Mouse (Mus musculus) left cerebral cortex, postnatal 36 days (tissue): ENCODE data around the gene Slc44a4. TPM values are rescaled to one million over a fixed set of nuclear protein-coding genes. Genes with fewer than 3 reads are reported as not detected.
A peak's percentile ranks its signal among the peaks of the same experiment; 100 is the strongest.
"Not testable (repeated sequence)": the region's sequence is repeated elsewhere in the genome, so short reads cannot be mapped to it uniquely, and the experiment has no call there.

ENCODE experiments used
- DNase-seq, 2 experiments: peaks; one replicate each; pipeline ENCODE4 v3.0.0; 2021 to 2022; ENCODE audit warnings: low spot score in 2 of 2, mixed read lengths in 1 of 2
- intact Hi-C: fragments of 180-260 bp; cut with DNase I; formaldehyde crosslinking; loops from one replicate; pipeline ENCODE4 v1.15.1; 2025
- total RNA-seq, 2 experiments: library from RNA; stranded (reverse); gene quantifications; 2 replicates each; pipeline ENCODE4 v1.2.3; 2021

Slc44a4 gene
- total RNA-seq, 2 experiments from 2014 or later: 0.23 to 0.69 TPM

DNA sequence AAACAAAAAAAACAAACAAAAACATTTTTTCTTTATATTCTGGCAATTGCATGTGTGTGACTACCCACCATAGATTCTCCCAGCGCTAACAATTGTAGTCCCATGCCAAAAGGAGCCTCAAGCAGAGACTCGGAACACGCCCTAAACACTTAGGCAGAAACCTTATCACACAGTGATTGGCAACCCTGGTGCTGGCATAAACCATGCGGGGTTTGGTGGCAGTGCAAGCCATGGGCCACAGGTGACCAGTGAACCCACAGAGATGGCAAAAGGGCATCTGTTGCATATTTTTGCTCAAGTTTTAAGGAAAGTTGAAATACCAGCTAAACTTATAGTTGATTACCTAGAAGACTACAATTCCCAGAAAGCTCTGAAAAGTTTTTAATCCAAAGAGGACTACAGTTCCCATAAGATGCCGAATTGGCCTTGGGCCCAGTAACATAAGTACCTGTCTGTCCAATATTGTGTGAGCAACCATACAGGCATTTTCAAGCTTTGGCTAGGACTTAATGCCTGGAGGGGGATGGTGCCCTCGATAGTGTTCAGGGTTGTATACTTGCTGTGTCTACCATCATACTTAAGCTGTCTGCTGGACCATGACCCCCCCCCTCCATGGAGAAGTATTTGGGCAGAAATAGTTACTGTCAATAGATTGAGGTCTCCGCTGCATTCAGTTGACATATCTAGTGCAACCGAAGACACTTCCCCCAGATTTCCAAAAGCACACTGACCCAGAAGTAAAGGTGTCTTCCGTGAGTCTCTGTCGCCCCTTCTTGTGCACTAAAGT is 16.7 kb upstream of the Slc44a4 start:
- peak in 1 of 2 experiments; percentile 49 for DNase-seq
- intact Hi-C loops: loop anchor here (5.0 kb wide), 3 partner anchors 55 to 340 kb away; partner anchors contain the start of genes Nfkbil1, Ppt2 and Prrt1

DNA sequence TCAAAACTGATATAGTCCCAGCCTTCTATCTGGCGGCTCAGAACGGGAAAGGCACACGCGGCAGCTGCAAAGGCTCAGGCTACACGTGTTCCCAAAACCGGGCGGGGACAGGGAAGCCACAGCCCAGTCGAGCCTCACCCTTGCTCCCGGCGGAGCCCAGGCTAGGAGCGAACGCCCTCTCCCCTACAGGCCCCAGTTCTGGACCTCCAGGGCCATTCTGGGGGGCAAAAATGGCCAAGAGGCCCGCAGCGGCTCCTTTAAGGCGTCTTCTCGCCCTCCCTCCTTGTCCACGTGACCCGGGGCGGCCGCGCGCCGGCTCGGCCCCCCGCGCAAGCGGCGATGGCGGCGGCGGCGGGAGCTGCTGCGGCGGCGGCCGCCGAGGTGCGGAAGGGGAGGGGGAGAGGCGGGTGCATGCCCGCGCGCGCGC is 16.1 kb upstream of the Slc44a4 start, which contains the start of the genes C2 and Ehmt2:
Gene C2 (minus strand): TSS at position 106 of the 427 bp plus-strand sequence.
Gene Ehmt2 (plus strand): TSS at position 310 of the 427 bp plus-strand sequence.
- intact Hi-C loops: loop anchor here (5.0 kb wide), 3 partner anchors 54 to 339 kb away; partner anchors contain the start of genes Nfkbil1, Ppt2 and Prrt1
- DNase-seq: peak; percentile 86 to 90

DNA sequence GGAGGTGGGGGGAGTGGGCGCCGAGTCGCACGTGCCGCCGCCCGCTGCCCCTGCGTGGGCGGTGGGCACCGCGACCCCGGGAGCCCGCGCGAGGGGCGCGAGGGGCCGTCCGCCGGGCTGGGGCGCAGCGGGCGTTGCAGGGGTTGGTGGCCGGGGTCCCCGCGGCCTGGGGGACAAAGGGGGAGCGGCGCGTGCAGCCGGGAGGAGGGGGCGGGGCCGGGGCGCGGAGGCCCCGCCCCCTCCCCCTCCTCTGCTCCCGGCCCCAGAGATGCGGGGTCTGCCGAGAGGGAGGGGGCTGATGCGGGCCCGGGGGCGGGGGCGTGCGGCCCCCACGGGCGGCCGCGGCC is 15.6 kb upstream of the Slc44a4 start:
- intact Hi-C loops: loop anchor here (5.0 kb wide), 3 partner anchors 54 to 339 kb away; partner anchors contain the start of genes Nfkbil1, Ppt2 and Prrt1
- peak in 1 of 2 experiments; percentile 38 for DNase-seq

DNA sequence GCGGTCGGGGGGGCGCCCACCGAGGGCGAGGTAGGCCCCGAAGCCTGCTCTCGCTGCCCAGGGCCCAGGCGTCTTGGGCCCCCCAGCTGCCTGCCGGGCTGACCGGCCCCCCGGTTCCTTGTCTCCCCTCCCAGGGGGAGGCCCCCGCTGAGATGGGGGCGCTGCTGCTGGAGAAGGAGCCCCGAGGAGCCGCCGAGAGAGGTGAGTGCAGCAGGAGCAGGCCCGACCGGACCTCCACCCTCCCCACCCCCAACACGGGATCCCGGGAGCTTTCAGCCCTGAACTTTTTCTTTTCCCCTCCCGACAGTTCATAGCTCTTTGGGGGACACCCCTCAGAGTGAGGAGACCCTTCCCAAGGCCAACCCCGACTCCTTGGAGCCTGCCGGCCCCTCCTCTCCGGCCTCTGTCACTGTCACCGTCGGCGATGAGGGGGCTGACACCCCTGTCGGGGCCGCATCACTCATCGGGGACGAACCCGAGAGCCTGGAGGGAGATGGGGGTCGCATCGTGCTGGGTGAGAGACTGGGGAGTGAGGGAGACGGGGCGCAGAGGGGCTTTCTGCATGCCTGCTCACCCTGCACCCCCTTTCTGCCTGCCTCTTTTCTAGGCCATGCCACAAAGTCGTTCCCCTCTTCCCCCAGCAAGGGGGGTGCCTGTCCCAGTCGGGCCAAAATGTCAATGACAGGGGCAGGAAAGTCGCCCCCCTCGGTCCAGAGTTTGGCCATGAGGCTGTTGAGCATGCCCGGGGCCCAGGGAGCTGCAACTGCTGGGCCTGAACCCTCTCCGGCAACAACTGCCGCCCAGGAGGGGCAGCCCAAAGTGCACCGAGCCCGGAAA is 15.0 kb upstream of the Slc44a4 start:
- intact Hi-C loops: loop anchor here (5.0 kb wide), 3 partner anchors 53 to 338 kb away; partner anchors contain the start of genes Nfkbil1, Ppt2 and Prrt1

DNA sequence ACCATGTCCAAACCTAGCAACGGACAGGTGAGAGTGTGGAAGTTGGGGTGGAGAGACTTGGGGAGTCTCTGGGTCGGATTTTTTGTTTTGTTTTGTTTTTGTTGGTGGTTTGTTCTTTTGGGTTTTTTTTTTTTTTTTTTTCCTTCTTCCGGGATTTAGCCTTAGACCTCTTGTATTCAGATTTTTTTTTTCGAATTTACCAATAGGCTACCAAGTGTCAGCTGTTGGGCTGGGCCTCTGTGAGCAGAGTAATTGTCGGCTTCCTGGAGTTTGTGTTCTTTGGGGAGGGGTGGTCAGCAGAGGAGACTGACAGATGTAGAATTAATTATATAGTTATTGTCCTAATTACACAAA is 14.4 kb upstream of the Slc44a4 start:
- intact Hi-C loops: loop anchor here (5.0 kb wide), 3 partner anchors 52 to 337 kb away; partner anchors contain the start of genes Nfkbil1, Ppt2 and Prrt1
- no peak for DNase-seq

More for the DNA sequence above, 15.0 kb upstream of the Slc44a4 start:
- peak; percentile 39 to 52 for DNase-seq

DNA sequence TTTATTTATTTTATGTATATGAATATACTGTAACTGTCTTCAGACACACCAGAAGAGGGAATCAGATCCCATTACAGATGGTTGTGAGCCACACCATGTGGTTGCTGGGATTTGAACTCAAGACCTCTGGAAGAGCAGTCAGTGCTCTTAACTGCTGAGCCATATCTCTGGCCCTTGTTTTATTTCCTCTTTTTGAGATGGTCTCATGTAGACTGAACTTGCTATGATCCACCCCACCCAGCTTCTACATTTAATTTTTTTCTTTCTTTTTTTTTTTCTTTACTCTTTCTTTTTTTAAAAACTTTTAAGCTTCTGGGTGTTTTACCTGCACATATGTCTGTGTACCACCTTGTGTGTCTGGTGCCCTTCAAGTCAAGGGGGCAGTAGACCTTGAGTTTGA is 13.4 kb upstream of the Slc44a4 start:
- intact Hi-C loops, DNase-seq: not testable (repeated sequence)

DNA sequence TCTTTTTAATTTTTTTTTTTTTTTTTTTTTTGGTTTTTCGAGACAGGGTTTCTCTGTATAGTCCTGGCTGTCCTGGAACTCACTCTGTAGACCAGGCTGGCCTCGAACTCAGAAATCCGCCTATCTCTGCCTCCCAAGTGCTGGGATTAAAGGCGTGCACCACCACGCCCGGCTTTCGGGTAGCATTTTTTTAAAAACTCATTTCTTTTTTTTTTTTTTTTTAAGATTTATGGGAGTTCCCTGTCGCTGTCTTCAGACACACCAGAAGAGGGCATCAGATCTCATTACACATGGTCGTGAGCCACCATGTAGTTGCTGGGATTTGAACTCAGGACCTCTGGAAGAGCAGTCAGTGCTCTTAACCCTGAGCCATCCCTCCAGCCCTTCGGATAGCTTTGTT is 12.3 kb upstream of the Slc44a4 start:
- intact Hi-C loops: not testable (repeated sequence)

DNA sequence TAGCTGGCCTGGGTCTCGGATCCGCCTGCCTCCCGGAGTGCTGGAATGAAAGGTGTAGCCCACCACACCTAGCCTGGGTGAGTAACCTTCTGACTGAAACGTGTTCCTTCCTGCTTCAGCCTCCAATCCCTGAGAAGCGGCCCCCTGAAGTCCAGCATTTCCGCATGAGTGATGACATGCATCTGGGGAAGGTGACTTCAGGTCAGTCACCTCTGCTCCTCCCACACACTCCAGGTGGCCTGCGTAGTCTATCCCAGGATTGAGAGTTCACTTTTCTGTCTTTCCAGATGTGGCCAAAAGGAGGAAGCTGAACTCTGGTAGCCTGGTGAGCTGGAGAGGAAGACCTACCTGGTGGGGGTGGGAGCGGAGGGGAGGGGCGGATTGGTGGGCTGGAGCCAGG is 11.4 kb upstream of the Slc44a4 start:
- intact Hi-C loops: no loop called here

More for the DNA sequence above, 12.3 kb upstream of the Slc44a4 start:
- DNase-seq: not testable (repeated sequence)

DNA sequence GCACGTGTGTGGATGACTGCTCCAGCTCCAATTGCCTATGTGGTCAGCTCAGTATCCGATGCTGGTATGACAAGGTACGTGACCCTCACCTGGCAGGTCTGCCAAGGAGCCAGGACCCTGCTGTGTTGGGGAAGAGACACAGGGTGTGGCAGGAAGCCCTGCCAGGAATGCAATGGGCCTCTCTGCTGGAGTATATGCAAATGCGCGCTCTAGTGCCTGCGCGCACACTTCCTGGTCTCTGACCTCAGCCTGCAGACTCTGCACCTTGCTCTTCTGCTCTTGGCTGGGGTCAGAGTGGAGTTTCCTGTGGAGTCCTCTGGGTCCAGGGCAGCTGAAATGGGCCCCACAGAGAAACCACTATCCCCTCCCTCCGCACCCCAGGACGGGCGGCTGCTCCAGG is 3.3 kb upstream of the Slc44a4 start:
- DNase-seq: no peak
- intact Hi-C loops: loop anchor here (5.0 kb wide), 1 partner anchor 54 kb away; no protein-coding TSS in a partner anchor

More for the DNA sequence above, 11.4 kb upstream of the Slc44a4 start:
- no peak for DNase-seq

DNA sequence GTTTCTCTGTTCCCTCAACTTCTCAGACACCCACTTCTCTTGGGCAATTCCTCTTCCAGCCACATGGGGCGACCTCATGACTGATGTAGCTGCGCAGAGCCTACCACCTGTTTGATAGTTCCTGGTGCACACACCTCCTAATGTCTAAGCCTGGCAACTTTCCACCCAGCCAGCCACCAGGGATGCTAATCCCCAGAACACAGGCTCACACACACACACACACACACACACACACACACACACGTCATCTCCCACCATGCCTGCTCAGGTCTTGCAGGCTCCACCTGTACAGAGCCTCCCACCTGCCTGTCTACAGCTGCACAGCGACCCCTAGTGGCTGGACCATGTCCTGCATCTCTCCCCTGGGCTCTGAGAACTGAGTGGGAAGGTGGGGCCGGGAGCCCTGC is 2.3 kb upstream of the Slc44a4 start:
- DNase-seq: peak; percentile 39 to 47
- intact Hi-C loops: loop anchor here (5.0 kb wide), 1 partner anchor 55 kb away; no protein-coding TSS in a partner anchor

DNA sequence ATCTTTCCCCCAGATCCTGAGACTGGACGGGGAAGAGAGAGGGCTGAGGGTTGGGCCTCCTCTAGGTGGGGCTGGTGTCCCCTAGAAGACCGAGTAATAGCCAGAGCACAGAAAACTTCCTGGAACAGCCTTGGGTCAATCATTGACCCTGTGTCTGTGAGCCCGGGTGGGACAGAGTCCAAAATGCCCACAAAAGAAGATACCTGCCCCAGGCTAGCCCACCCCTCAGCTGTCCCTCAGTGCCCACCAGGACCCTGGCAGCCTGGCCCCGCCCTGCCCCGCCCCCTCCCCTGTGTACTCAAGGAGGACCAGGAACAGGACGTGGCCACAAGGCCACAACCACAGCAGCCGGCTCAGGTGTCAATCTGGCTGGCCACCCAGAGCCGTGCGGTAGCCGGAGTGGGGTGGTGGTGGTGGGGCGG is 1.2 kb downstream of the Slc44a4 start:
- intact Hi-C loops: no loop called here
- DNase-seq: no peak

DNA sequence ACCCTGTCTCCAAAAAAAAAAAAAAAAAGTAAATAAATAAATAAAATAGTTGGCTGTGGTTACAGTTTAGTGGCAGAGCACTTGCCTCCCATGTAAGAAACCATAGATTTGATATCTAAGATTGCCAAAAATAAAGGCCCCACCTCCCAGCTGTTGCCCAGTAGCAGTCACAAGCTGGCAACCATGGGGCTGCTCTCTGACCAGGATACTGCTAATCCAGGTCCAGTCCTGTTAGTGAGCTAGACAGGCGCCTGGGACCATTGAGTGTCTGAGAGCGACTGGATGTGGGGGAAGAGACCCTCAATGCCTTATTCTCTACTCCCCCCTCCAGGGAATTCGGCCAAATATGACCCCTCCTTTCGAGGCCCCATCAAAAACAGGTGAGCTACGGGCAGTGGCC is 2.0 kb downstream of the Slc44a4 start:
- no peak for DNase-seq
- intact Hi-C loops: no loop called here

DNA sequence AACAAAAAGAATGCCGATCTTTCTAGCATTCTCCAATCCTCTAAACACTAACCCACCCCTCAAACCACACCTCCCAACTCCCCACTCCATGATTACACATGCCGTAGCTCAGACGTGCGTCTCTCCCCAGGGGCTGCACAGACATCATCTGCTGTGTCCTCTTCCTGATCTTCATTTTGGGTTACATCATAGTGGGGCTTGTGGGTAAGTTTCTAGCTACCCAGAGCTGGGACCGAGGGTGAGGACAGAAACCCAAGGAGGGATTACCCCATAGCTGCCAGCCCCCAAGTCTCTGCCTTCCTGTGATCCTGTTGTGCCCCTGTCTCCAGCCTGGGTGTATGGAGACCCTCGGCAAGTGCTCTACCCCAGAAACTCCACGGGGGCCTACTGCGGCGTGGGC is 2.9 kb downstream of the Slc44a4 start:
- intact Hi-C loops: no loop called here
- no peak for DNase-seq

DNA sequence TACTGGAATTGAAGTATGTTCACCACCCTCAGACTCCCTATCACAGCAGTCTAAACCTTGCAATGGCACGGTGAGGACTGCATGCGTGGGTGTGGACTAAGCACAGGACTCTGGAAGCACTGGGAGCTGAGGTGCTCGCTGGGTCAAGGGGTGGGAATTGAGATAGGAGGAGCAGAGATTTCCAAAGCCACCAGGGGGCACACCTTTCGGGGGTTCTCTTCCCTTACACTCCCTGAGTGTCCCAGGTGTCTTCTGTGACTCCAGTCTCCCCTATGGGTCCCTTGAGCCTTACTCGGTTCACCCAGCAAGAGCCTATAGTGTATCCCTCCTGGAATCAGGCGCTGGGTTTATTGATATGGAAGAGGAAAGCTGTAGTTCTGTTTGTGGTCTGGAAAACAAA is 8.7 kb downstream of the Slc44a4 start:
- DNase-seq: no peak
- intact Hi-C loops: no loop called here

DNA sequence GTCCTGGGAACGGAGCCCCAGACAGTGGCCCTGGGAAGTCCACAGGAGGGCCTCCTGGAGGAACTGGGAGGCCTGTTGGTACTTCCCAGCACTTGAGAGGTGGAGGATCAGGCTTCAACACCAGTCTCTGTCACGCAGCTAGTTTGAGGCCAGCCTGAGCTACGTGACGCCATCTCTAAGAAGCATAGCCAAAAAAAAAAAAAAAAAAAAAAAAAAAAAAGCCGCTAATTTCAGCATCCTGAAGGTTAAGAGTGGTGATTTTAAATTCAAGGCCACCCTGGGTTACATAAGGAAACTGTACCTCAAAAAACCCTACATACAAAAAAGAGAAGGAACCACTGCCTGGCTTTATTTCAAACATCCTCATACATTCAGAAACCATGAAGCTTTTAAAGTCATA is 10.0 kb downstream of the Slc44a4 start:
- DNase-seq: no peak
- intact Hi-C loops: no loop called here

DNA sequence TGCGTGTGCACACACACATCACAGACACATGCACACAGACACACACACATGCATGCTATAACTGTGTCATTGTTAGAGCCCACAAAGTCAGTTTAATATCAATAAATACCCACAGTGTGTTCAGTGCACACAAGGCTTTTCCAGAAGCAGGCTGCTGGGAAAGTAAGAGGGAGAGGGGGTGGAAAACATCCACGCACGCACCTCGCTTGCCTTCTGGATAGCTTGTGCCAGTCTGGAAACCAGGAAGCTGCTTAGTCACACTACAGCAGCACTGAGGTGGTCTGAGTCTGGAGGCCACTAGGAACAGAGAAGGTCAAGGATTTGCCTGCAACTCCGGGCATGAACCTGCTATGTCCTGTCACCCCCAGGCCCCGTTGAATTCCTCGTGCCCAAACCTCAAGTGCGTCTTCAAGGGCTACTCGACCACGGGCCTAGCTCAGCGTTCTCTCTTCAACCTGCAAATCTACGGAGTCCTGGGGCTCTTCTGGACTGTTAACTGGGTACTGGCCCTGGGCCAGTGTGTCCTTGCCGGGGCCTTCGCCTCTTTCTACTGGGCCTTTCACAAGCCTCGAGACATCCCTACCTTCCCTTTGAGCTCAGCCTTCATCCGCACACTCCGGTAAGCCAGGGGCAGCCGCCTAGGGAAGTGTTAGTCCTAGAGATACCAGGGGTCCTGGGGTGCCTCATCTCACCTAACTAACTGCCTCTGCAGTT is 13.2 kb downstream of the Slc44a4 start:
- peak; percentile 32 to 39 for DNase-seq
- intact Hi-C loops: no loop called here

DNA sequence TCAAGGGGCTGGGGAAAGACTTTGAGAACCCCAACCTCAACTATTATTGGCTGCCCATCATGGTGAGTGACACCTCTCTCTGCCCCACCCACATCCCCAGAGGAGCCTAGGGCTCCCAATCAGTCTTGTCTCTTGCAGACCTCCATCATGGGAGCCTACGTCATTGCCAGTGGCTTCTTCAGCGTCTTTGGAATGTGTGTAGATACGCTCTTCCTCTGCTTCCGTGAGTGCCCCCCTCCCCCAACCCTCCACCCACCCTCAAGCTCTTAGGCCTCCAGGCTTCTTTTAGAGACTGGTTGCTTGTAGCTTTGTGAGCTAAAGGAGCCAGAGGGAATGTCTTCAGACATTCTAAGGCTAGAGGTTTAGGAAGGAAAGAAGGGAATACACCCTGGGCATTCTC is 14.6 kb downstream of the Slc44a4 start:
- intact Hi-C loops: no loop called here
- no peak for DNase-seq

DNA sequence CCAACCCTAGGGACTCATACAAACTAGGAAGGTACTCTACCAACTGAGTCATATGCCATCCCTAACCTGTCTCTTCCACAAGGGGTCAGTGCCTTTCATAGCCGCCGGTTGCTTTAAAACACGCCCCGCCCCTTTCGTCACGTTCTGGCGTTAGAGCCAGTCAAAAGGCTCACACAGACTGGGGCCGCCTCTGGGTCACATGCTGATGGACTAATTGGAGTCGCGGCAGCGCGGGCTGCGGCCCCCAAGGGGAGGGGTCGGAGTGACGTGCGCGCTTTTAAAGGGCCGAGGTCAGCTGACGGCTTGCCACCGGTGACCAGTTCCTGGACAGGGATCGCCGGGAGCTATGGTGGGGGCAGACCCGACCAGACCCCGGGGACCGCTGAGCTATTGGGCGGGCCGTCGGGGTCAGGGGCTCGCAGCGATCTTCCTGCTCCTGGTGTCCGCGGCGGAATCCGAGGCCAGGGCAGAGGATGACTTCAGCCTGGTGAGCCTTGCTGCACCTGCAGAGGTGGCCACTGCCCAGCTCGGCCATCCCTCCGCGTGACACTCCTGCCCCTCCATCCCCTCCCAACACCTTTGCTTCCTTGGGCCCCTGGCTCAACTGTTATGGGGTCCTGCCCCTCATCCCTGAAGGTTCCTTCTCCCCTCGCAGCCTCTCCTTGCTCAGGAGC is 16.9 kb downstream of the Slc44a4 start, which contains the start of gene Neu1:
Gene Neu1 (plus strand): TSS at position 193 of the 674 bp plus-strand sequence.
- intact Hi-C loops: no loop called here
- DNase-seq: peak; percentile 95 to 97

DNA sequence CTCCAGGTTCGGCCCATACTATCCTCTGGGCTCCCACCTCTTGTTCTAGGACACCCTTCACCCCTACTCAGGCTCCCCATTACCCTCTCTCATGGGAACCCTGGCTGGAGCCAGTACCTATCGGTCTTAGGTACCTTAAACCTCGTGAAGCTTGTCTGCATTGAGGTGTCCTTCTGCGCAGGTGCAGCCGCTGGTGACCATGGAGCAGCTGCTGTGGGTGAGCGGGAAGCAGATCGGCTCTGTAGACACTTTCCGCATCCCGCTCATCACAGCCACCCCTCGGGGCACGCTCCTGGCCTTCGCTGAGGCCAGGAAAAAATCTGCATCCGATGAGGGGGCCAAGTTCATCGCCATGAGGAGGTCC is 17.5 kb downstream of the Slc44a4 start:
- intact Hi-C loops: no loop called here
- peak; percentile 43 to 60 for DNase-seq
